Mouse (Mus musculus) gastrocnemius, postnatal 10 days (tissue): ENCODE measurements around the gene Olfr1506. TPM values are rescaled to one million over a fixed set of nuclear protein-coding genes. Genes with fewer than 3 reads are reported as not detected.
"Not testable (repeated sequence)": the region's sequence is repeated elsewhere in the genome, so short reads cannot be mapped to it uniquely, and the experiment has no call there.

Experiments used
- DNase-seq: peaks from one replicate; pipeline ENCODE4 v3.0.0; 2021; ENCODE audit warnings: mixed read lengths
- long read RNA-seq, 2 experiments: library from polyadenylated mRNA; stranded (forward); transcript quantifications; one replicate each; pipeline ENCODE4 v2.0.0; 2021
- total RNA-seq, 2 experiments: library from RNA; stranded (reverse); gene quantifications; 2 replicates each; pipeline ENCODE4 v1.2.3; 2021

Olfr1506 gene
- not detected for total RNA-seq
- long read RNA-seq, experiment 1, result 0 reads
- long read RNA-seq, experiment 2, result 0 reads

- DNase-seq, result not testable (repeated sequence)
Measured at GRCm38 (mm10) chr2:90224393-90224792, at the start of gene Olfr1506. TSS of gene Olfr1506 (minus strand) at chr2:90224493.

GRCm38 (mm10) chr2:90270932-90271331 is 46.6 kb upstream of the Olfr1506 start, which contains the start of gene Olfr1271:
TSS of gene Olfr1271 (minus strand) at chr2:90271032.
- no peak for DNase-seq

GRCm38 (mm10) chr2:90257492-90257891 is 33.2 kb upstream of the Olfr1506 start, which contains the start of gene Olfr142:
TSS of gene Olfr142 (minus strand) at chr2:90257592.
- DNase-seq, result no peak

- not testable (repeated sequence) for DNase-seq
Measured at GRCm38 (mm10) chr2:90199606-90200005, 24.7 kb downstream of the Olfr1506 start.

- not testable (repeated sequence) for DNase-seq
Measured at GRCm38 (mm10) chr2:90195285-90195684, 29.0 kb downstream of the Olfr1506 start.

GRCm38 (mm10) chr2:90194750-90195149 is 29.5 kb downstream of the Olfr1506 start:
- not testable (repeated sequence) for DNase-seq

GRCm38 (mm10) chr2:90187082-90187481 is 37.2 kb downstream of the Olfr1506 start:
- not testable (repeated sequence) for DNase-seq

- not testable (repeated sequence) for DNase-seq
Measured at GRCm38 (mm10) chr2:90186082-90186481, 38.2 kb downstream of the Olfr1506 start.

Other genes with a start within 250 kb of the Olfr1506 start
- not detected for gene Olfr1261, start 233.3 kb downstream of the Olfr1506 start, total RNA-seq
- not detected for gene Olfr1262, start 224.3 kb downstream of the Olfr1506 start, total RNA-seq
- not detected for gene Olfr1263, start 212.4 kb downstream of the Olfr1506 start, total RNA-seq
- gene Olfr1264, start 198.9 kb downstream of the Olfr1506 start, total RNA-seq, result not detected
- not detected for gene Olfr1265, start 189.2 kb downstream of the Olfr1506 start, total RNA-seq
- gene Olfr140, start 160.9 kb downstream of the Olfr1506 start, total RNA-seq, result not detected
- gene Olfr1269, start 103.1 kb downstream of the Olfr1506 start, total RNA-seq, result not detected
- not detected for gene Olfr32, start 82.2 kb downstream of the Olfr1506 start, total RNA-seq
- not detected for gene Olfr1270, start 71.4 kb downstream of the Olfr1506 start, total RNA-seq
- gene Olfr142, start 33.1 kb upstream of the Olfr1506 start, total RNA-seq, result not detected
- not detected for gene Olfr1271, start 46.5 kb upstream of the Olfr1506 start, total RNA-seq
- gene Olfr1272, start 68.3 kb upstream of the Olfr1506 start, total RNA-seq, result not detected
- gene Gm13769, start 97.7 kb upstream of the Olfr1506 start, total RNA-seq, result not detected
- gene Olfr1274-ps, start 174.2 kb upstream of the Olfr1506 start, total RNA-seq, result not detected